Mouse (Mus musculus): ENCODE data around the gene Rabgef1. TPM values are rescaled to one million over a fixed set of nuclear protein-coding genes. Genes with fewer than 3 reads are reported as not detected.

The Rabgef1 gene
- total and polyA plus RNA-seq, 3 experiments: 25.8 to 35.1 TPM; not detected in 1

GRCm38 (mm10) chr5:130182541-130182821 is 10.9 kb downstream of the Rabgef1 start (continued):
- TF ChIP-seq ZC3H11A (IDR thresholded peaks at IDR 0.05; ENCODE audit: low read depth, low read length) (no peak), MYB (IDR thresholded peaks at IDR 0.05; ENCODE audit: low read depth, low read length) (no peak)

DNA sequence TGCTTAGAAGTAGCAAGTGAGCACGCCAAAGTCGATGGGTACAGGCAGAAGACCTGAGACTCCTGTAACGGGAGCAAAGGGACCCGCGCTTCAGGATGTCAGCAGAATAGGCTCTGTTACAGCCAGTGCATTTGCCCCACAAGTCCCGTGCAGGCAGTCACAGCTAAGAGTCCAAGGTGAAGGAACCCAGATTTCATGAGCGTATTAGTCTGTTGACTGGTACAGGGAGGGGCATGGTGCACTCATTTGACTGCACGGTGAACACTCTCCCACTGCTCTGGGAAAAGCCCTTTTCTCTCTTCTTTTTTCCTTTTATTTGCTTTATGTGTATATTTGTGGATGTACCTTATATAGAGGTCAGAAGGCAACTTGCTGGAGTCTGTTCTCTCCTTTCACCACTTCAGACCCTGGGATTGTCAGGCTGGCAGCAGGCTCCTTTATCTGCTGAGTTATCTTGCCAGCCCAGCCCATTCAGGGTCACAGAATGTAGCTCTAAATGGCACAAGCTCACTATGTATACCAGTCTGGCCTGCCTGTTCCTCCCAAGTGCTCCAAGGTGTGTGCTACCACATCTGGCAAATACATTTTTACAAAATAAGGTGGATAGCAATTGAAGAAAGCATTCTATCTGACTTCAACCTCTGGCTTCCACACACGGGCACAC is 12.7 kb downstream of the Rabgef1 start:
- DNase-seq (ENCODE audit: low read depth, low spot score): no peak
- H3K27ac ChIP-seq (ENCODE audit: control insufficient read depth, low read depth, low read length): no peak overlapping the region
- peaks cover 42% of the 10 kb centered on the region for H3K79me2 ChIP-seq (ENCODE audit: control insufficient read depth, insufficient read depth, low read length, poor library complexity)
- H3K4me1 ChIP-seq (ENCODE audit: control insufficient read depth in 1 of 2, insufficient read depth in 2 of 2, low read length in 2 of 2): no peaks in the 10 kb centered on the region; a peak in 1 of 4 replicates
- no peak overlapping the region for H3K9ac ChIP-seq (ENCODE audit: control insufficient read depth, low read depth, low read length, poor library complexity, severe bottlenecking)
- H3K9me3 ChIP-seq (replicated peaks; ENCODE audit: insufficient read depth, low read length): no peaks in the 10 kb centered on the region
- H3K36me3 ChIP-seq (ENCODE audit: control insufficient read depth in 1 of 2, insufficient read depth in 2 of 2, low read length in 2 of 2): peaks cover 0 to 12% of the 10 kb centered on the region in 2 experiments; a peak in 2 of 4 replicates
- no peak overlapping the region for H3K4me3 ChIP-seq (ENCODE audit: control insufficient read depth in 1 of 2, insufficient read depth in 1 of 2, low read depth in 2 of 2, low read length in 2 of 2)
- no peaks in the 10 kb centered on the region for H3K27me3 ChIP-seq (ENCODE audit: control insufficient read depth in 1 of 2, insufficient read depth in 2 of 2, low read length in 2 of 2)
- TF ChIP-seq USF1 (IDR thresholded peaks at IDR 0.05; ENCODE audit: low read depth, low read length) (no peak), KAT2A (conservative IDR thresholded peaks at IDR 0.05; ENCODE audit: low read depth, low read length) (no peak), NELFE (IDR thresholded peaks at IDR 0.05; ENCODE audit: low read depth, low read length) (no peak)

DNA sequence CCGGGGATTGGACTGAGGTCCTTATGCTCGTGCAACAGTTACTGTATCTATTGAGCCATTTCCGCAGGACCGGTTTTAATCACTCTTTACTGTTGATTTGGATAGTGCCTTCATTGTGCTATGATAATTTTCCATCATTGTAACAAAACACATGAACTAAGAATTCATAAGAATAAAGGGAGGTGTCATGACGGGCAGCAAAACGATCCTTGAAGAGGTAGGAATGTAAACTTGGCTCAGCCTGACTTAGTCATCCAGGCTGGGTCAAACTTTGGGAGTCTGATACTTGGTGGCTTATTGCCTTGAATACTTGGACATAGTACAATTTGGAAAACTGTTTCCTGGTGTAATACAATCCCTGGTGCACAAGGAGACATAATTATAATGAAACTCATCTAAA is 13.7 kb downstream of the Rabgef1 start:
- no peak for TF ChIP-seq SIN3A (IDR thresholded peaks at IDR 0.05; ENCODE audit: low read length)
- TF ChIP-seq ETS1 (IDR thresholded peaks at IDR 0.05; ENCODE audit: low read depth, low read length): no peak
- TF ChIP-seq SMC3 (IDR thresholded peaks at IDR 0.05; ENCODE audit: low read depth, low read length): no peak
- TF ChIP-seq RCOR1 (IDR thresholded peaks at IDR 0.05; ENCODE audit: low read depth, low read length): no peak
- no peak for TF ChIP-seq MXI1 (IDR thresholded peaks at IDR 0.05; ENCODE audit: low read depth, low read length)
- no peak for DNase-seq (ENCODE audit: low read depth, low spot score)
- Histone ChIP-seq H3K27me3 (ENCODE audit: control insufficient read depth in 1 of 2, insufficient read depth in 2 of 2, low read length in 2 of 2) (no peaks in the 10 kb centered on the region), H3K79me2 (ENCODE audit: control insufficient read depth, insufficient read depth, low read length, poor library complexity) (peaks cover 34% of the 10 kb centered on the region), H3K4me1 (ENCODE audit: control insufficient read depth in 1 of 2, insufficient read depth in 2 of 2, low read length in 2 of 2) (no peaks in the 10 kb centered on the region; a peak in 1 of 4 replicates), H3K4me3 (ENCODE audit: control insufficient read depth in 1 of 2, insufficient read depth in 1 of 2, low read depth in 2 of 2, low read length in 2 of 2) (no peak overlapping the region), H3K27ac (ENCODE audit: control insufficient read depth, low read depth, low read length) (no peak overlapping the region), H3K9ac (ENCODE audit: control insufficient read depth, low read depth, low read length, poor library complexity, severe bottlenecking) (no peak overlapping the region), H3K9me3 (replicated peaks; ENCODE audit: insufficient read depth, low read length) (no peaks in the 10 kb centered on the region), H3K36me3 (ENCODE audit: control insufficient read depth in 1 of 2, insufficient read depth in 2 of 2, low read length in 2 of 2) (peaks cover 0 to 14% of the 10 kb centered on the region in 2 experiments; a peak in 2 of 4 replicates)

- H3K27ac ChIP-seq (ENCODE audit: control insufficient read depth, low read depth, low read length): no peak overlapping the region
- no peak overlapping the region for H3K9ac ChIP-seq (ENCODE audit: control insufficient read depth, low read depth, low read length, poor library complexity, severe bottlenecking)
- no peak for DNase-seq (ENCODE audit: low read depth, low spot score)
- H3K36me3 ChIP-seq (ENCODE audit: control insufficient read depth in 1 of 2, insufficient read depth in 2 of 2, low read length in 2 of 2): peaks cover 0 to 17% of the 10 kb centered on the region in 2 experiments; a peak in 2 of 4 replicates
- H3K27me3 ChIP-seq (ENCODE audit: control insufficient read depth in 1 of 2, insufficient read depth in 2 of 2, low read length in 2 of 2): no peaks in the 10 kb centered on the region
- H3K9me3 ChIP-seq (replicated peaks; ENCODE audit: insufficient read depth, low read length): no peaks in the 10 kb centered on the region
- peaks cover 18% of the 10 kb centered on the region for H3K79me2 ChIP-seq (ENCODE audit: control insufficient read depth, insufficient read depth, low read length, poor library complexity)
- TF ChIP-seq ZMIZ1 (IDR thresholded peaks at IDR 0.05; ENCODE audit: low read depth, low read length): no peak
- no peak for TF ChIP-seq MAZ (IDR thresholded peaks at IDR 0.05; ENCODE audit: low read depth, low read length)
- no peaks in the 10 kb centered on the region; a peak in 1 of 4 replicates for H3K4me1 ChIP-seq (ENCODE audit: control insufficient read depth in 1 of 2, insufficient read depth in 2 of 2, low read length in 2 of 2)
- no peak overlapping the region for H3K4me3 ChIP-seq (ENCODE audit: control insufficient read depth in 1 of 2, insufficient read depth in 1 of 2, low read depth in 2 of 2, low read length in 2 of 2)
These were observed 15.8 kb downstream of the Rabgef1 start for GRCm38 (mm10) chr5:130187383-130187782.

Measured in MEL (cell line).